In the genomic region with DNA sequence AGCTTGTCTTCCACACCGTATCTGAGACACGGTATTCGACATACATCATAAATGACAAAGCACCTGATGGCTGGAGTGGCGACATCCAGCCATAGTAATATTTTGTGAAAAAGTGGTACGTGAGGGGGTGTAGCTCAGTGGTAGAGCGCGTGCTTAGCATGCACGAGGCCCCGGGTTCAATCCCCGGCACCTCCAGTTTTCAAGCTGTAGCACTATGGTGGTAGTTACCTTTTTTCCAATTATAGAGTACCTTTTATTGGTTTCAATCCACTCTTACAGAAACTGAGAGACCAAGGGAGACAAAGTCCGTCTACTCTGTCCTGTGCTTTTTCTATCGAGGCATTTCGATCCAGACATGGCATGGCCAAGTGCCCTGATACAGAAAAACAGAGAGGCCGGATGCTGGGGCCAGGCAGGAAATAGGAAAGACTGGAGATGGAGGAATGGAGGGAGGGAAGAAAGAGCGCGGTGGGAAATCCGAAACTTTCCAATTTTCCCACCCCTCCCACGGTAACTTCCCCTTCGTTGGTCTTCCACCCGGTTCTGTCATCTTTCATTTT, we compare ENCODE assay signal across 8 mouse cellular contexts. TPM values are rescaled to one million over a fixed set of nuclear protein-coding genes. Genes with fewer than 3 reads are reported as not detected.
DNase-seq lines count a peak whose midpoint lies in the region; ATAC-seq and TF ChIP-seq lines count a peak whose summit lies in the region.

No protein-coding gene starts in this region.

- H3K79me2 ChIP-seq in MEL (ENCODE audit: control insufficient read depth, insufficient read depth, low read length, poor library complexity): no peaks in the 10 kb centered on the region

- TF ChIP-seq POLR2A in MEL (IDR thresholded peaks at IDR 0.05; ENCODE audit: control insufficient read depth in 1 of 2, insufficient read depth in 1 of 2, low read depth in 1 of 2, low read length in 2 of 2, poor library complexity in 1 of 2): no peak
- no peak for TF ChIP-seq POLR2A in lung, adult 2 months (IDR thresholded peaks at IDR 0.05; ENCODE audit: borderline replicate concordance, extremely low read depth, low read depth, low read length)

- intact Hi-C loops in heart, postnatal 36 days (cut with DNase I): loop anchor here (5.0 kb wide), 1 partner anchor 55 kb away; no protein-coding TSS in a partner anchor

- H3K4me1 ChIP-seq in MEL (ENCODE audit: control insufficient read depth in 1 of 2, insufficient read depth in 2 of 2, low read length in 2 of 2): peaks cover 1 to 10% of the 10 kb centered on the region in 2 experiments; a peak in 2 of 4 replicates
- peaks cover 5% of the 10 kb centered on the region for H3K4me1 ChIP-seq in forebrain, embryonic 16.5 days (replicated peaks; ENCODE audit: control insufficient read depth, insufficient read depth, low read length)
- peaks cover 3% of the 10 kb centered on the region; the same call in 1 of the 2 replicates for H3K4me1 ChIP-seq in lung, adult 2 months (ENCODE audit: control insufficient read depth, insufficient read depth, low read length)
- H3K4me1 ChIP-seq in neural tube, embryonic 15.5 days: peaks cover 14% of the 10 kb centered on the region

- peak overlapping the region; percentile 53 to 75 for H3K4me3 ChIP-seq in MEL (ENCODE audit: control insufficient read depth in 1 of 2, insufficient read depth in 1 of 2, low read depth in 2 of 2, low read length in 2 of 2)
- peak overlapping the region; percentile 54 for H3K4me3 ChIP-seq in forebrain, embryonic 16.5 days (replicated peaks; ENCODE audit: low read length)
- H3K4me3 ChIP-seq in layer of hippocampus, adult 2 months: peak overlapping the region; percentile 83
- H3K4me3 ChIP-seq in lung, adult 2 months (replicated peaks; ENCODE audit: extremely low read depth, low read depth, low read length): peak overlapping the region; percentile 54
- peak overlapping the region; percentile 58 for H3K4me3 ChIP-seq in neural tube, embryonic 15.5 days (replicated peaks)

- peaks cover 0 to 19% of the 10 kb centered on the region in 2 experiments; a peak in 2 of 4 replicates for H3K36me3 ChIP-seq in MEL (ENCODE audit: control insufficient read depth in 1 of 2, insufficient read depth in 2 of 2, low read length in 2 of 2)
- H3K36me3 ChIP-seq in forebrain, embryonic 16.5 days (ENCODE audit: control insufficient read depth, insufficient read depth): no peaks in the 10 kb centered on the region
- H3K36me3 ChIP-seq in neural tube, embryonic 15.5 days: no peaks in the 10 kb centered on the region

- no peaks in the 10 kb centered on the region for H3K27me3 ChIP-seq in MEL (ENCODE audit: control insufficient read depth in 1 of 2, insufficient read depth in 2 of 2, low read length in 2 of 2)
- H3K27me3 ChIP-seq in forebrain, embryonic 16.5 days (replicated peaks; ENCODE audit: control insufficient read depth, insufficient read depth, low read length): no peaks in the 10 kb centered on the region
- H3K27me3 ChIP-seq in neural tube, embryonic 15.5 days (replicated peaks): 0 out of 2 replicates have a peak, but pooled peaks cover 3% of the 10 kb centered on the region

- H3K27ac ChIP-seq in MEL (ENCODE audit: control insufficient read depth, low read depth, low read length): no peak overlapping the region
- H3K27ac ChIP-seq in forebrain, embryonic 16.5 days (ENCODE audit: low read length): peak overlapping the region; percentile 83
- peak overlapping the region; percentile 54; the same call in 1 of the 2 replicates for H3K27ac ChIP-seq in layer of hippocampus, adult 2 months
- H3K27ac ChIP-seq in neural tube, embryonic 15.5 days (replicated peaks): peak overlapping the region; percentile 86

- no peak for TF ChIP-seq EP300 in MEL (IDR thresholded peaks at IDR 0.05; ENCODE audit: low read depth in 1 of 2, low read length in 2 of 2)

- H3K9ac ChIP-seq in MEL (ENCODE audit: control insufficient read depth, low read depth, low read length, poor library complexity, severe bottlenecking): peak overlapping the region; percentile 13
- H3K9ac ChIP-seq in forebrain, embryonic 16.5 days (replicated peaks; ENCODE audit: low read depth, low read length): peak overlapping the region; percentile 73
- peak overlapping the region; percentile 60 for H3K9ac ChIP-seq in neural tube, embryonic 15.5 days (replicated peaks)

- no peaks in the 10 kb centered on the region for H3K9me3 ChIP-seq in MEL (replicated peaks; ENCODE audit: insufficient read depth, low read length)
- no peaks in the 10 kb centered on the region for H3K9me3 ChIP-seq in forebrain, embryonic 16.5 days (ENCODE audit: control insufficient read depth, low read length)
- H3K9me3 ChIP-seq in neural tube, embryonic 15.5 days (replicated peaks): no peaks in the 10 kb centered on the region

- TF ChIP-seq RAD21 in MEL (IDR thresholded peaks at IDR 0.05; ENCODE audit: low read depth, low read length): no peak

- peak overlapping the region; percentile 58 for H3K4me2 ChIP-seq in forebrain, embryonic 16.5 days (ENCODE audit: low read length)
- H3K4me2 ChIP-seq in neural tube, embryonic 15.5 days: peak overlapping the region; percentile 64

- ATAC-seq in forebrain, embryonic 16.5 days: peak; percentile 94
- ATAC-seq in neural tube, embryonic 15.5 days (ENCODE audit: low FRiP score): peak; percentile 96

- peak; percentile 88 for DNase-seq in MEL (ENCODE audit: low read depth, low spot score)
- DNase-seq in cerebellum, adult 18-20 months: peak; percentile 80 to 90
- peak; percentile 85 to 89 for DNase-seq in heart, postnatal 36 days
- DNase-seq in layer of hippocampus, adult 2 months (ENCODE audit: low spot score in 2 of 2): peak; percentile 89 to 92
- peak; percentile 74 for DNase-seq in lung, adult 2 months
- DNase-seq in testis, postnatal 14 days (ENCODE audit: low spot score): peak; percentile 67

- under 1% methylated on average over 20 of the region's 20 CpGs for WGBS in forebrain, embryonic 16.5 days
- WGBS in lung, adult 2 months: under 1% methylated on average over 20 of the region's 20 CpGs
- under 1% methylated on average over 20 of the region's 20 CpGs for WGBS in neural tube, embryonic 15.5 days

- no peak for TF ChIP-seq CTCF in MEL (IDR thresholded peaks at IDR 0.05 in 2 of 3, conservative IDR thresholded peaks at IDR 0.05 in 1 of 3; ENCODE audit: control insufficient read depth in 1 of 3, insufficient read depth in 1 of 3, low read depth in 2 of 3, low read length in 3 of 3, poor library complexity in 1 of 3, severe bottlenecking in 1 of 3)
- TF ChIP-seq CTCF in layer of hippocampus, adult 2 months (conservative IDR thresholded peaks at IDR 0.05): no peak
- TF ChIP-seq CTCF in lung, adult 2 months (IDR thresholded peaks at IDR 0.05; ENCODE audit: insufficient read depth, low read length): no peak

TF ChIP-seq in MEL, 35 proteins besides CTCF, POLR2A, EP300 and RAD21:
- TF ChIP-seq ELF1 (IDR thresholded peaks at IDR 0.05; ENCODE audit: low read depth, low read length) (peak; percentile 69; the same call in 1 of the 2 replicates), SMC3 (IDR thresholded peaks at IDR 0.05; ENCODE audit: low read depth, low read length) (no peak), HCFC1 (IDR thresholded peaks at IDR 0.05; ENCODE audit: low read depth, low read length) (no peak), USF2 (IDR thresholded peaks at IDR 0.05; ENCODE audit: borderline replicate concordance in 1 of 2, insufficient read depth in 1 of 2, low read depth in 1 of 2, low read length in 2 of 2) (no peak), GATA1 (IDR thresholded peaks at IDR 0.05; ENCODE audit: low read depth, low read length) (0 out of 2 replicates have a peak, but pooled peaks have one; percentile 12), SIN3A (IDR thresholded peaks at IDR 0.05; ENCODE audit: low read length) (peak; percentile 14; the same call in 1 of the 2 replicates), MAFK (IDR thresholded peaks at IDR 0.05; ENCODE audit: borderline replicate concordance, low read depth, low read length) (peak; percentile 99), TCF12 (IDR thresholded peaks at IDR 0.05; ENCODE audit: low read depth, low read length) (no peak), TBP (IDR thresholded peaks at IDR 0.05; ENCODE audit: low read depth, low read length) (peak; percentile 100), CHD1 (IDR thresholded peaks at IDR 0.05; ENCODE audit: low read depth, low read length) (no peak), MXI1 (IDR thresholded peaks at IDR 0.05; ENCODE audit: low read depth, low read length) (peak; percentile 66; the same call in 1 of the 2 replicates), MYC (IDR thresholded peaks at IDR 0.05; ENCODE audit: low read depth, low read length) (0 out of 2 replicates have a peak, but pooled peaks have one; percentile 37)

RNA-seq across cellular contexts. Expression of gene Trim27, which starts 43.3 kb away (rescaled TPM):
- 257 and 258 TPM in 2 replicates for total RNA-seq in MEL (2012; rRNA removed)
- polyA plus RNA-seq in MEL (2012; ENCODE audit: insufficient read depth in 1 of 2, insufficient read length in 2 of 2, low read depth in 1 of 2, low replicate concordance in 2 of 2, missing spikeins in 1 of 2): 100 to 1,000 TPM; 311 to 339 TPM
- polyA plus RNA-seq in forebrain, embryonic 16.5 days (2015; fragmentation: Nextera tagmentation; extraction: Ambion mirVana): 89.7 and 96.6 TPM in 2 replicates
- total RNA-seq in heart, postnatal 36 days (2021): 10 to 100 TPM; 19.7 to 20.0 TPM
- 10 to 100 TPM; 38.7 to 39.9 TPM for total RNA-seq in layer of hippocampus, adult 2 months (2021)
- 34.8 and 53.5 TPM in 2 replicates for polyA plus RNA-seq in lung, adult 2 months (2012; rRNA removed)
- polyA plus RNA-seq in neural tube, embryonic 15.5 days (2015; fragmentation: Nextera tagmentation; extraction: Ambion mirVana): 76.1 and 94.7 TPM in 2 replicates

Comparison
In these comparisons a context has a peak if more than half of its experiments do, and no peak if none do; other contexts are left out.
1. H3K9ac ChIP-seq: peak in every context shown above with its lines; median percentile 73 in forebrain, embryonic 16.5 days; 60 in neural tube, embryonic 15.5 days; 13 in MEL.